Mouse (Mus musculus) ovary, postnatal 10 days (tissue): ENCODE results near the gene Bcas3.

Source experiments
- DNase-seq: peaks from one replicate; pipeline ENCODE4 v3.0.0; 2022; ENCODE audit warnings: low spot score

The Bcas3 gene

DNA sequence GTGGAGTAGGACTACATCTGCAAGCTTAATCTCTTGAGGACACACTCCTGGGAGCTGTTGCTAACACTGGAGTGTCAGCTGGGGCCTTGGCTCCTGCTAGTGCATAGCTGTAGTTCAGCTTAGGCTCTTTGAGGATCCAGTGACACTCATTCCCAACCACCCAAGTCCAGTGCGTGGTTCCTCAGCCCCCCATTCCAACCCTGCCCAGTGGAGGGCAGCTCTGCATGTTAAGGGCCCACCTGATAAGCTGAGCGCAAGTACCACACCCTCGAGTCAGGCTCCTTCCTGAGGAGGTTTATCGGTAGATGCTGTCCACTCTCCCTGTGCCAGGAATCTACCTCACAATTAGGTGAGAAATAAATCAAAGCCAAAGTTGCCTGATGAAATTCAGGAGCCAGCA is 446.5 kb downstream of the Bcas3 start:
- no peak for DNase-seq

DNA sequence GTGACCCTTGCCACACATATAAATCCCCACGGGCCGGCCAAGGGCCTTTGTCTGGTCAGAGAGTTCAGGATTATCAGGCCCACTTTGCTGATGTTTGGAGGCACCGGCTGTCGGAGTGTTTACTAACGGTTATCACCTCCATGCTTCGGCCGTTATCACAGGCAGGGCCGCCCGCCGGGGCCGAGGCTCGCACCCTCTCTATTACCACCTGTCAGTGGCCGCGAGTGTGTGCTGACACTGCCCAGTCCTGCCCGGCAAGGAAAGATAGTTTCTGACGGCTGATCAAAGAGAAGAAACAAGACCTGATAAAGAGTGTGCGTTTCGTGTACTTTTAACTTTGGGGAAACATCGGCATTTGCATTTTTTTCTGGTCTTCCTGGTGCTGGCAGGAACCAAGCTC is 446.9 kb downstream of the Bcas3 start:
- DNase-seq = no peak

- DNase-seq = no peak
Measured at GRCm38 (mm10) chr11:85800380-85800779, 447.4 kb downstream of the Bcas3 start.

GRCm38 (mm10) chr11:85804048-85804447 is 451.1 kb downstream of the Bcas3 start:
- no peak for DNase-seq

DNA sequence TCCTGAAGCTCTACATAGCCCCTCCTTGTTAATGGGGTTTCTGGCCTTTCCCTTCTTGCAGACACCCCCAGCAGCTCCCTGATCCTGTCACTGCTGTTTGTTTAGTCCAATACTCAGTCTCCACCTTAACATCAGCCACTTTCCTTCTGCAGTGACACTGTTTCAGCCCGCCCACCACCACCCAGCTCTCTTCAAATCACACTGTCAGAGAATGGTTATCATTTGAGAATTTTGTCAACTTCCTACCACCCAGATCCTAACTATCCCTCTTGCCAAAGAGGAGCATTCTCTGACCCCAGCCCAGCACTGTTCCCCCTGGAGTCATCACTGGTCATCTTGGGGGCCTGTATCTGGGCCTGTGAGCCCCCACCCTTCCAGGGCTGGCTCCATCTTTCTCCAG is 452.8 kb downstream of the Bcas3 start:
- DNase-seq = no peak

DNA sequence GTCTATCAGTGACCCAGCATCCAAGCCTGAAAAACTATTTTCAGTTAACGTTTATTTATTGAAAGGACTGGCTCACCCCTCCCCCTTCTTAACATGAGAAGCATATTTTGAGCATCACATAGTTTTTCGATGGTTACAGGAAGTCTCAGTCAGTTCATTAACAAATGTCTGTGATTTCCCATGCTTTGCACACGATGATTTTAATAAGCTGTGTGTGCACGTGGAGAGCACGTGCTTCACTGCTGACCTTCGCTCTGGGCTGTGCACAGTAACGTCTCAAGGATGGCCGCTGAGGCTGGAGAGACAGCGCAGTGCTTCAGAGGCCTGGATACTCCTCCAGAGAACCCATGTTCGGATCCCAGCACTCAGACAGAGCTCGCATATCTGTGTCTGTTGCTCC is 454.4 kb downstream of the Bcas3 start:
- DNase-seq = no peak

- no peak for DNase-seq
Measured at GRCm38 (mm10) chr11:85811229-85811628, 458.3 kb downstream of the Bcas3 start.

DNA sequence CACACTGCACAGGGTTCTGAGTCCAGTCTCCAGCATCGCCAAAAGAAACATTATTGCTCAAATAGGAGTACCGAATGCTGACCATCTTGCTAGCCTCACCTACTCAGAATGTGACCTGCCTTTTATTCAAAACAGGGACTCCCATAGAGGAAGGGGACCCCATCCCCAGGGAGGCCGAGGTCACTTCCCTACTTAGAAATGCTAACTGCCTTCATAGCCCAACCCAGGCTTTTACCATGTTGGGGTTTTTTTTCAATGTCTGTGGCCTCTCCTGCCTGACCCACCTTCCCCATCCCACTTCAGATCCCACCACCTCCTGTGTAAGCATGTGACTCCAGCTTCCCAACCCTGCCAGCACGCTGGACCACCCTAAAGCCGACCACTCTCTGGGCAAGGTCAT is 458.7 kb downstream of the Bcas3 start:
- DNase-seq = no peak

DNA sequence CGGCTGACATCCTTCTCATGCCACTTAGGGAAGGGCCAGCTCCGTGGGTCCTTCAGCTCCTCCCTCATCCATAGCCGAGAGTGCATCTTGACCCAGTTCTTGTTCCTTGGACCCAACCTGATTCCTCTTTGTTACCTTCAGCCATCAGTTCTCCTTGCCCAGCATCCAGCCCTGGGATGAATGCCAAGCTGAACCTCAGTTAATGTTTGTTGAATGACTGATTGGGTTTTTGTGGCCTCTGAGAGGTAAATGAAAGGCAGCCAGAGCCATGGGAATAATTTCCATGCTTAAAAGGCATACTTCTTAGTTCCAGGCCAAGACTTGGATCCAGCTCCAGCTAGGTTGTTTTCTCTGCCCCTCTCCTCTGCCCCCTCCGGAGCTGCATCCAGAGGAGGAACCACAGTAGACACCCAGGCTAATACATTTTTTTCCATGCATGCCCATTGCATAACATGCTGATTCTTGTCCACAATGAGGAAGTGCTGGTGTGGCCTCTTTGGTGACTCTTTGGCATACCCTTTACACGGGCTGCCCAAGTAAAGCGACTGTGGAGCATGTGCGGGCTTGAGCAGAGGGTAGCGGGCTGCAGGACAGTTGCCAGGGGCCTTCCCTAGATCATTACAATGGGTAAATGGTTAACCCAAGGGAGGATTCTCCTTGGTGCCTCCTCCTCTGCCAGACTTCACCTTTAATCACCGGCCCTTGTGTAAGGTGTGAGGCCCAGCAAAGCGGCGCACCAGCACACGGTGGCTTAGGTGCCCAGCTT is 459.4 kb downstream of the Bcas3 start:
- DNase-seq = no peak

GRCm38 (mm10) chr11:85814678-85815077 is 461.7 kb downstream of the Bcas3 start:
- no peak for DNase-seq

DNA sequence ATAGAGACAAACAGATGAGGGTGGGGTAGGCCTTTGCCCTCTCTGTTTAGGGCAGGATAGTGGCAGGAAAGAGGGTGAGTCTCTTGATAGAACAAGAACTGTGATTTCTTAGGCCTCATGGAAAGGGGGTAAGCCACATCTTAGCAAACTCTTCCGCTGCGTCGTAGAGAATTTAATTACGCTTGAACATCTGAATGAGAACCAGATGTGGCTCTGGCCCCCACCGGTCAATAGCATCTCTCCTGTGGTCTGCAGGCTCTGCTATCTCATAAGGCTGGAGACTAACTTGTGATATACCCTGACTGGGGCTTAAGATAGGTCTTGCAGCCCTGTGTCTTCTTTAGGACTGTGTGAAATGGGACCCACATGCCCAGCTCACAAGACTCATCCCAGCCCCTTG is 463.5 kb downstream of the Bcas3 start:
- no peak for DNase-seq

GRCm38 (mm10) chr11:85818401-85818800 is 465.4 kb downstream of the Bcas3 start:
- DNase-seq = no peak

DNA sequence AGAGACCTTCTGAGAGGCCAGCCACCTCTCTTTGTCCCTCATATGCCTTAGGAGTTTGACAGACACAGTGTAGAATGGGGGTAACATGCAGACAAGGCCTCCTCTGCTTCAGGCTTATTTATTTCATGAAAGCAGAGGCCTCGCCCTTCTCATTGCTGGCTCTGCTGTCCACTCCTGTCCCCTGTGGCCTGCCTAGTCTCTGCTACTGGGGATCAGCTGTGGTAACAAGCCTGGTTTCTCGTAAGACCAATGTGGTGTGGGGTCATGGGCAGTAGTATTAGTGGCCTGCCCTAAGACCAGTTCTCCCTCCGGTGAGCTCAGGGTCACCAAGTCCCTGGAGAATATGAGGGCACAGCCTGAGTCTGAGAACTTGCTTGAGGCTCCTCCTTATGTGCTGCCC is 468.0 kb downstream of the Bcas3 start:
- no peak for DNase-seq

- DNase-seq = no peak
Measured at GRCm38 (mm10) chr11:85821659-85822058, 468.7 kb downstream of the Bcas3 start.

- no peak for DNase-seq
Measured at GRCm38 (mm10) chr11:85823181-85823580, 470.2 kb downstream of the Bcas3 start.

GRCm38 (mm10) chr11:85823794-85824193 is 470.8 kb downstream of the Bcas3 start:
- no peak for DNase-seq

GRCm38 (mm10) chr11:85825031-85825430 is 472.1 kb downstream of the Bcas3 start:
- DNase-seq = no peak

DNA sequence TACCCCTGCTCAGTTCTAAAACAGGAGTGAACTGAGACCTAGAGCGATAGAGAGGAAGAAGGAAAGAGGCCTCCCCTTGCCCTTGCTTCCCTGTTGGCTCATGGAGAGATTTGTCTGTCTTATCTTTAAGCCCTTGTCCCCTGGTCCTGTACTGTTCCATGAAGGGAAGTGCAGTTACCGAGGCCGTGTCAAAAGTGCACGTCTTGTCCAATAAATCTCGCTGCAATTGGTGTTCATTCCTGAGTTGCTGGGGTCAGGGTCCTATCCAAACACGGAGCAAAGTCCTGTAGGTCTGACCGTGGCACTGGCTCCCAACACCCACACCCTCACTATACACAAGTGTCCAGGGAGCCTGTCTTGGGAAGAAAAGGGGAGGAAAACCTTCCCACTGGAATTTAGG is 472.9 kb downstream of the Bcas3 start:
- DNase-seq = no peak

DNA sequence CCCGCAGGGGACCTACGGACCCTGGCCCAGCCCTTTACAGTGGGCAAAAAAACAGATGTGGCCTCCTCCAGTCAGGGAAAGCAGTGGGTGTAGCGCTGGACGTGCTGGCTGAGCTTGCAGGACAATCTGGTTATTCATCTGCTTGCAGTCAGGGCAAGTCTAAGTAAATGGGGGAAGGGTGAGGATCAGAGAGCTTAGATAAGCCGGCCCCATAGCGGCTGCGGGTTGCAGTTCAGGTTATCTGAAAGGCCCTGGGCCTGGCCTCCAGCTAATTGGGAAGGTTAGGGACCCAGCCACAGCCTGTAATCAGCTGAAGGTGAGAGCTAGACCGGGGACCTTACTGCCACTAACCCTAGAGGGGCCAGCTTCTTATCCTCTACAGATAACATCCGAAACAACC is 474.4 kb downstream of the Bcas3 start:
- DNase-seq = no peak

- DNase-seq = no peak
Measured at GRCm38 (mm10) chr11:85828691-85829519, 475.9 kb downstream of the Bcas3 start.

DNA sequence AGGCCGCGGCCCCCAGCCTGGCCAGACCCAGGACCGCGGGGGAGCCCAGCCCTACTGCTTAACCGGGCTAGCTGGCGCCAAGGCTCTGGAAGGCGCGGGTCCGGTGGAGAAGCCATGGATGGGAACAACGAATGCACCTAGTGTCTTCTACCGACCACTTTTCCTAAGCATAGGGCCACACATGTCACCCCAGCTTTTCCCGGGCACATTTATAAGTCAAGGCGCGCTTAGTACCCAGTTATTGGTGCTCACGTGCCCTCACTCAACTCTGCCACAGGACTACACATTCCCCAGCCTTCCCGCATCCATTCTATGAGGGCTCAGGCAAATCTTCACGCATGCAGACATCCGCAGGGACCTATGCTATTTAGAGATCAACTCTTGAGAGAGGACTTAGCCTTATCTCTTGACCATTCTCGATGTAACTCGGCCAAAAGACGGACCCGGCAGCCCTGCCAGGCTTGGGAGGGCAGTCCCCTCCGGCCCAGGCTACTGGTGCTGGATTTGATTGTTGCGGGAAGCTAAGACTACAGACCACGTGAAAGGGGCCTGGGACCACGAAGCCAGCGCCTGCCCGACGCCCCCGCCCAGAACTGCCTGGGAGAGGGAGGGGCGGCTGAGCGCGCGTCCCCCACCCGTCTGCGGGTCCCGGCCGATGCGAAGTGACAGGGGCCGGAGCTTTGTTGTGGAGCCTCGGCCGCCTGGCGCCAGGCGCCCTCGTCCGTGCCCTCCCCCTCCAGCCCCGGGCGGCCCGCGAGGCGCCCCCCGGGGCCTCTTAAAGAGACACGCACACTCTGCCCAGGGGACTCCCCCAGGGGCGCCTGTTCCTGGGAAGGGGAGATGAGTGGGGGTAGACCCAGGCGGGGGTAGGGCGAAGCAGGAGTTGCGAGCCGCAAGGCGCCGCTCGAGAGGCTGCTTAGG is 476.8 kb downstream of the Bcas3 start:
- DNase-seq = no peak

DNA sequence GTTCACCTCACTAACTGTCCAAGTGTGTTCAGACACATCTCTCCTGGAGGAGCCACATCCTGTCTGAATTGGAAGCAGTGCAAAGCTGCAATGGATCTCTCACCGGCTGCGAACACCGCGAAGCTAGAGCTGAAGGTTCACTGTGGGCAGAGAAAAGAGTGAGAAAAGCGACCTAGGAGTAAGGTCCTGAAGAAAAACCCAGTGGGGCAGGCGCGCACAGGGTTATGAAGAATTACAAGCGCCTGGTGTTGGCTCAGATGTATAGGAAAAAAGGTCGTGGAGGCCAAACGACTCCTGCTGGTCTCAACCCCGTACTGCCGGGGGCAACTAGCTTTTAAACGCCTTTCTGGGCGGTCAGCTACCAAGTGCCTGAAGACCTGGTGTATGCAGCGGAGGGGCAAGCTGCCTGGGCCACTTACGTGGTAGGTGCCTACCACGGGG is 478.0 kb downstream of the Bcas3 start:
- no peak for DNase-seq
